Mouse (Mus musculus) left cerebral cortex, adult 8-10 months (tissue): Measurements from ENCODE around the gene Cct5. TPM values are rescaled to one million over a fixed set of nuclear protein-coding genes. Genes with fewer than 3 reads are reported as not detected.

Experiments
- DNase-seq, 2 experiments: peaks; one replicate each; pipeline ENCODE4 v3.0.0; 2022; ENCODE audit warnings: low spot score in 2 of 2
- total RNA-seq, 4 experiments: library from RNA; stranded (reverse); gene quantifications; 2 replicates each; pipeline ENCODE4 v1.2.4; 2022

Cct5 gene
- total RNA-seq, 4 experiments from 2014 or later, result 154 to 187 (median 183) TPM

DNA sequence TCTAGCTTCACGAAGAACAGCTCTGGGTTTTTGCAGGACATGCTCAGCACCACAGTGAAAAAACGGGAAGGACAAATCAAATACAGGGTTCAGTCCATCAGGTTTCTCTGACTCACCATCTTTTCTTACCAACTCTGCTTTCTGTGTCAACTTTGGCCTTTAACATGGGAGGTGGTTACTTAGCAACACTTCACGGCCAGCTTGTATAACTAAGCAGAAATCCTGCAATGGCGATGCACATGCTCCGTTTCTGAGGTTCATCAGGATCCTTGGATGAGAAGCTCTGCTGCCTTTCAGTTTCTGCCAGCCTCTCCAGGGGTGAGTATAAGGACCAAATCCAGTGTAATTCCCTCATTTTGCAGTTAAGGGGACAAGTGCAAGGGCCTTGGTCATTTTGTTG is 36.4 kb downstream of the Cct5 start, which contains the start of gene Cmbl:
TSS of gene Cmbl (plus strand) at position 206 of the 400 bp plus-strand sequence.
- no peak for DNase-seq

DNA sequence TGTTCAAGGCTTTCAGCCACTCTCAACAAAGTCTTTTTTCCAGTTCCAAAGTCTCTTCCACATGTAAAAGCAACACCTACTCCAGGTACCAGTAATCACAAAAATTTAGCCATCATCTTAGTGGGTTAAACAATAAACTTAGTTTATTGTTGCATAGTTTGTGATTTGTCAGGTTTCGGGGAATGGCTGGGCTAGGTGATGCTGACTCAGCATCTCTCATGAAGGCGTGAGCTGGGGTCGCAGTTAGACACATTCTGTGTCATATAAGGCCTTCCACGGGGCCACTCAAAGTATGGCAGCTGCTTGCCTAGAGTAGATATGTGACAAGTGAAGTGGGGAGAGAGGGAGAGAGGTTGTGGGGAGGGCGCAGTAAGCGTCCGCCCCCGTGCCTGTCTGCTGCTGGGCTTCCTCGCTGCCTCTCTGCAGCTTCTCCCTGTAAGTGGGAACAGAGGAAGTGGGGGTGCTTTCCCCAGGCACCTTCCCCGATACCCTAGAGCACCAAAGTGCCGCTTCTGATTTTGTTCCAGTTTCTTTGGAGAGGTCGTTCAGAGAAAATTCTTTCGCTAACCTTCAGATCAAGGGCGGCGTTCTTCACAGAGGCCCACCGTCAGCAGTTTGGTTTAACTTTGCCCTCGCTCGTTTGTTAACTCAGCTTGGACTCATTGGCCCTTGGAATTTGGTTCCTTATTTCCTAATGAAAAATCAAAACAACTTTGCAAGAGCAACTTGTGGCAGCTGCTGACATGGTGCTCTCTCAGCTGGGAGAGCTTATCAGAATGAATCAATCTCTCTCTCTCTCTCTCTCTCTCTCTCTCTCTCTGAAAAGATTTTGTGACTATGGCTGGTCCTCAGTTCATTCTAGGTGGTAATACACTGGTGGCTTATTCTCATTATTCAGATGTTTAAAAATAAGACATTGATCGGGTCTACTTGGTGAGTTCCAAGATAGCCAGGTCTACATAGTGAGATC is 37.7 kb downstream of the Cct5 start:
- no peak for DNase-seq

DNA sequence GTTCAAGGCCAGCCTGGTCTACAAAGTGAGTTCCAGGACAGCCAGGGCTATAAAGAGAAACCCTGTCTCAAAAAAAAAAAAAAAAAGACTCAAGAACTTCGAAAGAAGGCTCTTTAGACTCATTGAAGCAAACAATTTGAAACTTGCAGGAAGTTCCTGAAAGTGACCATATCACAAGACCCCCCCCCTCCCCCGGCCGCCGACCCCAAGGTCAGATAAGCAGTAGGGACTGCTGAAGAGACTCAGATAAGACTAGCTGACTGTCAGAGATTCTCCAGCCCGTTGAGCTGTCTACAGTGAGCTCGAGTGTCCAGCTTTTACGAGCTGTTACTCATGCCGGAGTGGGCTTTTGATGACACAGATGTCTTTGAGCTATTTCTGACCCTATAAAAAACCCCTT is 38.8 kb downstream of the Cct5 start:
- DNase-seq, result no peak

DNA sequence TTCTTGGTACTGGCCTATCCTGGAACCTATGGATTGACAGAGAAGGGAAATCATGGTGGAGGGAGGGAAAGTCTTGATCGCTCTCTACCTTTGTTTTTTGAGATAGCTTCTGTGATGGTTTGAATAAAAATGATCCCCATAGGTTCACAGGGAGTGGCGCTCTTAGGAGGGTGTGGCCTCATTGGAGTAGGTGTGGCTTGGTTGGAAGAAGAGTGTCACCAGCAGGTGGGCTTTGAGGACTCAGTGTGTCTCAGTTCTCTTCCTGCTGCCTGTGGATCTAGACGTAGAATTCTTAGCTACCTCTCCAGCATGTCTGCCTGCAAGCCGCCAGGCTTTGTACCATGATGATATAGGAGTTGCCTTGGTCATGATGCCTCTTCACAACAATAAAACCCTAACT is 39.6 kb downstream of the Cct5 start:
- DNase-seq, result no peak

DNA sequence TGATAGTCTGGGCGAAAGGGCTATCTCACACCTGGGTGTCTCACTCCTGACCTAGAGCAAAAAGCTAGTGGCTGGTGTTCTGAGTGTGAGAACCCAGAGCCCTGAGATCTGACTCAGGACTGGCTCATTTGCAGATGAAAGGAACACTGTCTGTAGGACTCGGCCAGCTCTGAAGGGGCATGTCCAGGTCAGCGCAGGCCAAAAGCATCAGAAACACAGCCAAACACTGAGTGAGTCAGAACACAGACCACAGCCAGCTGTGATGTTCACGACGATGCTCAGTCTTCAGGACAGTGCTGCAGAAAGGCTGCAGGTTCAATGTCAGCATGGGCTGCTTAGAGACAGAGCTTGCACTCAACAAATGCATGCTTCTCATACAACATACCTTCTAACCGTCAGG is 40.2 kb downstream of the Cct5 start:
- DNase-seq, result no peak

DNA sequence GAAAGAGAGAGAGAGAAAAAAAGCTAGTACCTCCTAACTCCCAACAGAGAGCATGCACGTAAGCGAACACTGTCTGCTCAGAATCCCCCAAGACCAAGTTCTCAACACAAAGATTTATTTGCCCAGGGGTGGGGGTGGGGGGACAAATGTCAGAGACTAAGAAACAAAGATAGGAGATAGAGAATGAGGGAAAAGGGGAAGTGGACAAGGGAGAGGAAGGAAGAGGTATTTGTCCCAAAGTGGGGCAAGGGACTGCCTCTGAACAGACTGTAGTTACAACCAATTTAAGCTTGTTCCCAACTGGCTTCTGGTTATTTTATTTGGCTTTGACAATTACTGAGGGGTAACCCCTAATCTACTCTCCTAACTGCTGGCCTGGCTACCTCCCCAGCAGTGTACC is 46.7 kb downstream of the Cct5 start:
- no peak for DNase-seq

DNA sequence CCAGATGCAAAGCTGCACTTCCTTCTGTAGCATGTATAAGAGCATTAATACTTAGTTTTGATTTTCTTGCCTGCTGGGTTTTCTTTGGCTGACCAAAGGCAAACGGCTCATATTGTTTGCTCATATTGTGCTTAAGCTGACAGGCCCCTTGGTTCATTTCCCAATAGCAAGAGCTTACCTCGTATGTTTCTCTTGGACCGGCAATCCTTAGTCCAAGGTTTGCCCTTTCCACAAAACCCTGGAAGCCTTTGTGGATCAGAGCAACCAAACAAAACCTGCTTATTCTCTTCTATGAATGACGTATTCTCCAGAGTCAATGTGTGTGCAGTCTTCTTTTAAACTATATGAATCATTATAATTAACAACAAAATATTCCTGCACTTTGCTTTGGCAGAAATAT is 51.2 kb downstream of the Cct5 start:
- DNase-seq, result no peak

DNA sequence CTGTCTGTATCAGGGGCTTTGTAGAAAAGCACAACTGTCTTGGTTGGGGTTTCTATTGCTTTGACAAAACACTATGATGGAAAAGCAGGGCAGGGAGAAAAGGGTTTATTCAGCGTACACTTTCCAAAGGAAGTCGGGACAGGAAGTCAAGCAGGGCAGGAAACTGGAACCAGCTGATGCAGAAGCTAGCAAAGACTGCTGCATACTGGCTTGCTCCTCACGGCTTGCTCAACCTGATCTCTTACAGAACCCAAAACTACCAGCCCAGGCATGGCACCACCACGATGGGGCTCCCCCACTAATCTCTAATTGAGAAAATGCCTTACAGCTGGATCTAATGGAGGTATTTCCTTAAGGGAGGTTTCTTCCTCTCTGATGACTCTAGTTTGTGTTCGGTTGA is 54.2 kb downstream of the Cct5 start:
- DNase-seq, result no peak

DNA sequence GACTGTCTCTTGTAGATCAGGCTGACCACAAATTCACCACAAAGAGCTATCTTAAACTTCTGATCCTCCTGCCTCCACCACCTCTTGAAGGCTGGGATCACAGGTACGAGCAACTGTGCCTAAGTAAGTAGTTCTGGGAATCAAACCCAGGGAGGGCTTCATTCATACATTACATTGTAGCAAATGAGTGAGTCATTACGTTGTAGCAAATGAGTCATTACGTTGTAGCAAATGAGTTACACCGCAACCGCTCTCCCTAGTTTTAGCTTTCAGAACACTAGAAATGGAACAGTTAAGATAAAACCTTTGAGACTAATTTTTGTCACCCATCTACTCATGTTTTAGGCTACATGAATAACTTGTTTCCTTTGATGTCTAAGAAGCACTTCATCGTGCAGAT is 55.3 kb downstream of the Cct5 start:
- no peak for DNase-seq

DNA sequence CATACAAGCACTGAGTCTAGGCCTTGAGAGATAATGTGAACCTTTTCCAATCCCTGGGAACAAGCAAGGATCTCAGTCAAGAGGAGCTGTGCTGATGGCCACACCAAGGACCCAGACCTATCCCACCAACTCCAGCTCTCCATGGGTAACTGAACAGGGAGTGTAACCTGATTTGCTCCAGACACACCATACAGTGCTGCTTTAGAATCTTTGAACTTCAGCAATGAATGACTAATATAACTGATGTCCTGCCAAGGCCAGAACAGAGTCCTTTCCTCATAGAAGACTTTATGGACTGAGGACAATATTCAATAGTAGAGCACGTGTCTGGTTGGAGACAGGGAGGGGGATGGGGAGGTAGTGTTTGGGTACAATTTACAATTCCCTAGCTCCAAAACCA is 56.5 kb downstream of the Cct5 start:
- no peak for DNase-seq

DNA sequence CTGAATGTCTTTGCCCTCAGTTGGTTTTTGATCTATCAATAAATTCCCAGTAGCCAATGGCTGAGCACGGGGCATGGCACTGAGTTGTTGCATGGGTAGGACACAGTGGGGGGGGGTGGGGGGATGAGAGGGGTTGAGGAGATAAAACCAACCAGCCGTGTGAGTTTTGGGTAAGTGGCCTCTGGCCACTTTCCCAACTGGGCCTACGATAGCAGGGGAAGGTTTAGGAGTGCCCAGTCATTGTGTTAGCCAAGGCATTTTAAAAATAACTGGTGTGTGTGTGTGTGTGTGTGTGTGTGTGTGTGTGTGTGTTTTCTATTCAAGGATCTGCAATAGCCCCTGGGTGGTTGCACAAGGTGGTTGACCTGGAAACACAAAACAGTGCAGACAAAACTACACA is 58.4 kb downstream of the Cct5 start:
- no peak for DNase-seq

DNA sequence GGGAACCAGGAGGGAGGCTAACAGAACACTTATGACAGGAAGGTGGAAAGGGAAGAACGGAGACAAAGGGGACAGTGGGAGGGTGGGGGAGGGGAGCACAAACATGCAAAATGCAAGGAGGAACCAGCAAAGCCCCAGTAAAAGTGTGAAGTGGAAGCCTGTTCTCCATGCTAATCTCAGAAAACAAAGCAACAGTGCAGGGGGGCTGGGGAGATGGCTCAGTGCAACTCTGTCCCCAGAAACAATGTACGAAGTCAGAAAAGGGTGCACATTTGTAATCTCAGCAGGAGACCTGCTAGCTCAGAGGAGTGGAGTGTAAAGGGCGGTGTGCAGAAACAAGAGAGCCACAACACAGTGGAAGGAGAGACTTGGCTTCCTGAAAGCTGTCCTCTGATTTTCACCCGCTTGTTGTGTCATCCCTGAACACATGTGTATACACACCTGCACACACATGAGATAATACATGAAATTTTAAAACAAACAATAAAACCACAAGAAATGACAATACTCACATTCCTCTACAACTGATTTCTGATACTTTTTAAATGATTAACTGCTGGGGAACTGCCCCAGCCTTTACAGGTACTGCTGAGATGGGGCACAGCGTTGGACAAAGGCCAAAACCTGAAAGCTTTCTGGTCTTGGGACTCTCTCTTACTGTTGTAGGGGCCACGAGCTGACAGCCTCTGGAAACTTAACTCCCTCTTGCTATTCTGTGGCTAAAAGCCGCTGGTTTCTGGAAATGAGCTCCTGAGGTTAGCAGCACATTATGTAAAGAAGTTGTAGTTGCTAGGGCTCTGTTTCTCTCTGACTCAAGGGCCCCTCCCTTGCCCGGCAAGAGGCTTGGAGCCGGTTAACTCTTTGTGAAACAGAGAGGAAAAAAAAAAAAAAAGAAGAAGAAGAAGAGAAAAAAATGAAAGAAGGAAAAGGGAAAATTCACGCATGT is 59.3 kb downstream of the Cct5 start:
- DNase-seq, result no peak

Other genes starting within 250 kb of the Cct5 start
- 10 to 100 TPM; 61.4 to 76.2 (median 72.9) TPM for gene Ankrd33b, start 234.1 kb downstream of the Cct5 start, total RNA-seq
- gene Ropn1l, start 148.1 kb downstream of the Cct5 start, total RNA-seq, result 1 to 10 TPM in 1 of 4 experiments, under 1 TPM in 2, not detected in 1; 0.53 to 1.3 (median 0.59) TPM
- gene March6, start 70.8 kb downstream of the Cct5 start, total RNA-seq, result 100 to 1,000 TPM; 181 to 200 (median 192) TPM
- 10 to 100 TPM; 17.9 to 22.7 (median 20.8) TPM for gene Cmbl, start 36.4 kb downstream of the Cct5 start, total RNA-seq
- gene Fam173b, start within 50 bp of the Cct5 start, total RNA-seq, result 10 to 100 TPM; 10.4 to 11.4 (median 10.8) TPM